Mouse (Mus musculus) hindbrain, embryonic 11.5 days (tissue): ENCODE data around the gene Fat3. TPM values are rescaled to one million over a fixed set of nuclear protein-coding genes. Genes with fewer than 3 reads are reported as not detected.

Experiments
- ATAC-seq: fragments of 200-750 bp; cut with Nextera tagmentation; 2 replicates; pipeline ENCODE4 v1.8.0; 2017; ENCODE audit warnings: mild to moderate bottlenecking, moderate TSS enrichment, moderate library complexity; ENCODE audit not compliant: low FRiP score
- DNase-seq: peaks from one replicate; pipeline ENCODE4 v3.0.0-alpha.2; 2015; ENCODE audit warnings: low spot score
- H3K27ac ChIP-seq: fragments of 300-500 bp; sonication (generic); 2 replicates; pipeline ENCODE4 v1.5.1; 2014; ENCODE audit warnings: mild to moderate bottlenecking, low read depth, low read length
- H3K27me3 ChIP-seq: fragments of 300-500 bp; sonication (generic); 2 replicates; pipeline ENCODE4 v1.6.1; 2014; ENCODE audit warnings: mild to moderate bottlenecking, low read length, moderate library complexity, mixed read lengths; ENCODE audit not compliant: control insufficient read depth, insufficient read depth
- H3K36me3 ChIP-seq: fragments of 300-500 bp; sonication (generic); 2 replicates; pipeline ENCODE4 v1.6.1; 2014; ENCODE audit warnings: mild to moderate bottlenecking, low read length, moderate library complexity, mixed read lengths; ENCODE audit not compliant: control insufficient read depth, insufficient read depth
- H3K4me1 ChIP-seq: fragments of 300-500 bp; sonication (generic); replicated peaks from 2 replicates; pipeline ENCODE4 v1.6.1; 2014; ENCODE audit warnings: low read length, mixed read lengths; ENCODE audit not compliant: control insufficient read depth, insufficient read depth
- H3K4me2 ChIP-seq: fragments of 300-500 bp; sonication (generic); replicated peaks from 2 replicates; pipeline ENCODE4 v1.6.1; 2014; ENCODE audit warnings: mild to moderate bottlenecking, low read depth, low read length
- H3K4me3 ChIP-seq: fragments of 300-500 bp; sonication (generic); 2 replicates; pipeline ENCODE4 v1.5.1; 2014; ENCODE audit warnings: low read depth, low read length
- H3K9ac ChIP-seq: fragments of 300-500 bp; sonication (generic); 2 replicates; pipeline ENCODE4 v1.6.1; 2014; ENCODE audit warnings: low read depth, low read length
- H3K9me3 ChIP-seq: fragments of 300-500 bp; sonication (generic); 2 replicates; pipeline ENCODE4 v1.6.1; 2016; ENCODE audit warnings: low read length; ENCODE audit not compliant: control insufficient read depth
- WGBS: fragments of 180-500 bp; shearing (Covaris S2); extraction: QIAGEN DNeasy Blood & Tissue Kit; methylation state at CpG from one replicate; pipeline ENCODE4 v1.1.7; 2014; 5-methylcytosine and 5-hydroxymethylcytosine counted together
- polyA plus RNA-seq: library from polyadenylated mRNA; unstranded; fragments of >200 nt; fragmentation: Nextera tagmentation; extraction: Ambion mirVana; gene quantifications from 2 replicates; pipeline ENCODE4 v1.2.1, GENCODE M21; 2014

Fat3 gene
- polyA plus RNA-seq, 1 experiment from 2014 or later: 15.5 TPM

- Histone ChIP-seq H3K9ac (no peak overlapping the region), H3K9me3 (no peaks in the 10 kb centered on the region), H3K4me2 (no peak overlapping the region), H3K27me3 (no peaks in the 10 kb centered on the region), H3K36me3 (no peaks in the 10 kb centered on the region), H3K27ac (no peak overlapping the region), H3K4me1 (no peaks in the 10 kb centered on the region), H3K4me3 (no peak overlapping the region)
- no peak for DNase-seq
- ATAC-seq: no peak
- WGBS: 98% methylated on average over 2 of the region's 2 CpGs
These were observed 402.5 kb downstream of the Fat3 start for GRCm38 (mm10) chr9:16098553-16098952.

GRCm38 (mm10) chr9:16093047-16093668 lies 407.9 kb downstream of the Fat3 start:
- no peaks in the 10 kb centered on the region for H3K4me1 ChIP-seq
- no peak overlapping the region for H3K9ac ChIP-seq
- ATAC-seq (no peak), DNase-seq (no peak)
- no peak overlapping the region for H3K4me2 ChIP-seq
- H3K27me3 ChIP-seq: no peaks in the 10 kb centered on the region
- no peak overlapping the region for H3K4me3 ChIP-seq
- no peaks in the 10 kb centered on the region for H3K36me3 ChIP-seq
- 78% methylated on average over 8 of the region's 8 CpGs for WGBS
- H3K27ac ChIP-seq: no peak overlapping the region
- no peaks in the 10 kb centered on the region for H3K9me3 ChIP-seq

DNA sequence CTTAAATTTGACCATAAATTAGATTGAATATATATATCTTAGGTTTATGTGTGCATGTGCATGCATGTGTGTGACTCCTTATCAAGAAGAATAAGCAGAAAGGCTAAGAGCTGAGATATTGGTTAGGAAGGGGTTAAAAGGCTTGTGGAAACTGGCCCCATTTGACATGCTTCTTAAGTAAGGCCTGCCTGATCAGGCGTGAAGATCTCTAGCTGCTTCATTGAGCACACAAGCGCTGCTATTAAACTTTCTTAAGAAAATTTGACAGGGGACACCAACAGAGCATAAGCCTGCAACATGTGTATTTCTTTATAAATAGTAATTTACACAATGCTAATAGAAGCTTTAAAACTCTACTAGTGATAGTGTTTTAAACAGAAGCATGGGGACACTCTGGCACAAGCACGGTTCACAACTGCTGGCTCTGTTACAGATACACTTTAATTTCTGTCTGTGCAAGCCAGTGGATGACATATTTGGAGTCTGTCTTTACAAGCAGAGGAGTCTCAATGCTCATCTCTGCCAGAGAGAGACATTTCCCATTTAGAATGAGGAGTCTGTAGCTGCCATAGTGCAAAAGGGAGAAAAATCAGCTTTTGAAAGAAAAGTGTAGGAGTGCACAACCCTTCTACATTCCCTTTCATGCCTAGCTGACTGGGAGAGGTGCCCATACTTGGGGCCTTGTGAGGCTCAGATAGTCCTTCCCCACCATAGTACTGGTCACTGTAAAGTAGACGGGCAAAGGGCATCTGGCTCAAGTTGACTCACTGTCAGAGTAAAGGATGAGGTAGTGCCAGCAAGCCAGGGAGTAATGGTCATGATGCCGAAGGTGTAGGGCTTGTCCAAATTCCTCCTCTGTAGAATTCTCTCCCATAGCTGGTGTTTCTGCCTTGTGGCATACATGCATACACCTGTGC lies 408.8 kb downstream of the Fat3 start:
- H3K9me3 ChIP-seq: no peaks in the 10 kb centered on the region
- no peak overlapping the region for H3K9ac ChIP-seq
- no peaks in the 10 kb centered on the region for H3K27me3 ChIP-seq
- DNase-seq (peak; percentile 18), ATAC-seq (peak; percentile 47)
- no peak overlapping the region for H3K27ac ChIP-seq
- H3K4me2 ChIP-seq: no peak overlapping the region
- WGBS: 29% methylated on average over 5 of the region's 5 CpGs
- no peak overlapping the region for H3K4me3 ChIP-seq
- no peaks in the 10 kb centered on the region for H3K4me1 ChIP-seq
- H3K36me3 ChIP-seq: no peaks in the 10 kb centered on the region

- Histone ChIP-seq H3K27ac (no peak overlapping the region), H3K27me3 (no peaks in the 10 kb centered on the region), H3K4me3 (no peak overlapping the region), H3K4me1 (no peaks in the 10 kb centered on the region), H3K36me3 (no peaks in the 10 kb centered on the region), H3K9ac (no peak overlapping the region), H3K4me2 (no peak overlapping the region), H3K9me3 (no peaks in the 10 kb centered on the region)
- DNase-seq (peak; percentile 10), ATAC-seq (no peak)
- 33% methylated on average over 2 of the region's 2 CpGs for WGBS
These were observed 421.8 kb downstream of the Fat3 start for GRCm38 (mm10) chr9:16079292-16079691.

DNA sequence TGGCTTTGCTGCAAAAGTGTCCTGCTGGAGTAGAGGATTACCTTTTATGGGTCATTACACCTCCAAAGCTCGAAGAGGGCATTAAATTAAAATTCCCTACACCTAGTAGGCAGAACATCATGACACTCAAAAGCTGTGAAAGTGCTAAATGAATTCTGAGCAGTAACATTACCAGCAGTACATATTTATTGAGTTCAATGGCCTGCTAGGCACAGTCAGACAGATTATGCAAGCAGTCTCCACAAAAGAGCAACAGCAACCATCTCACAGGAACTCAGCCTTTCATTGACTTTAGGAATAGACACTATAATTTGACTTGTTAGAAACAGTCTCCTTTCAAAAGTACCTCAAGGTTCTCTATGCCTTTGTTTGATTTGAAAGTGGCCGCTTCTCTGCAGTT lies 426.4 kb downstream of the Fat3 start:
- Histone ChIP-seq H3K36me3 (no peaks in the 10 kb centered on the region), H3K4me2 (no peak overlapping the region), H3K9me3 (no peaks in the 10 kb centered on the region), H3K4me1 (no peaks in the 10 kb centered on the region), H3K4me3 (no peak overlapping the region), H3K9ac (no peak overlapping the region), H3K27ac (no peak overlapping the region), H3K27me3 (no peaks in the 10 kb centered on the region)
- 39% methylated on average over 2 of the region's 2 CpGs for WGBS
- DNase-seq (no peak), ATAC-seq (no peak)

GRCm38 (mm10) chr9:16074116-16074515 lies 427.0 kb downstream of the Fat3 start:
- Histone ChIP-seq H3K9me3 (no peaks in the 10 kb centered on the region), H3K27ac (no peak overlapping the region), H3K36me3 (no peaks in the 10 kb centered on the region), H3K4me3 (no peak overlapping the region), H3K4me2 (no peak overlapping the region), H3K4me1 (no peaks in the 10 kb centered on the region), H3K9ac (no peak overlapping the region), H3K27me3 (no peaks in the 10 kb centered on the region)
- 70% methylated on average over 6 of the region's 6 CpGs for WGBS
- DNase-seq (no peak), ATAC-seq (no peak)

- Histone ChIP-seq H3K4me2 (no peak overlapping the region), H3K27me3 (no peaks in the 10 kb centered on the region), H3K9me3 (no peaks in the 10 kb centered on the region), H3K4me3 (no peak overlapping the region), H3K36me3 (no peaks in the 10 kb centered on the region), H3K27ac (no peak overlapping the region), H3K9ac (no peak overlapping the region), H3K4me1 (no peaks in the 10 kb centered on the region)
- ATAC-seq: no peak
- DNase-seq: no peak
- 75% methylated on average over 4 of the region's 4 CpGs for WGBS
These were observed 437.6 kb downstream of the Fat3 start for GRCm38 (mm10) chr9:16063447-16063846.

- no peaks in the 10 kb centered on the region for H3K9me3 ChIP-seq
- no peak overlapping the region for H3K4me2 ChIP-seq
- H3K9ac ChIP-seq: no peak overlapping the region
- DNase-seq: no peak
- no peaks in the 10 kb centered on the region for H3K4me1 ChIP-seq
- H3K27ac ChIP-seq: no peak overlapping the region
- H3K27me3 ChIP-seq: no peaks in the 10 kb centered on the region
- no peaks in the 10 kb centered on the region for H3K36me3 ChIP-seq
- no peak overlapping the region for H3K4me3 ChIP-seq
- ATAC-seq: no peak
These were observed 438.6 kb downstream of the Fat3 start for GRCm38 (mm10) chr9:16062472-16062871.

DNA sequence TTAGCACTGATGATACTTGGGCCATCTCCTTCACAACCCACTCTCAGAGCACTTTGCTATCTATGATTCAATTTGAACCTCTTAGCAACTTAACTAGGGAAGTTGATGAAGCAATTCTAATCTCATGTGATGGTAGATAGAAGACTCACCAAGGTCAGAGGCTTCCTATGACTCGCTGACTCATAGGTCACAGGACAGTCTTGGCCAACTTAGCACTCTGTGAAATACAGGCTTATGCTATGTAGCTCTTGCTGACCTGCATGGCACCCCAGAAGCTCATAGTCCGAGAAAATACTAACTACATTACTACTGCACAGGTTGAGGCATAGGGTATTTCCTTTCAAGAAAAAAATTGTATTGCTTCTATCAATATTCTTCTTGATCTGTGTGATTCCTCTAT lies 454.4 kb downstream of the Fat3 start:
- no peak overlapping the region for H3K9ac ChIP-seq
- no peak for DNase-seq
- H3K4me3 ChIP-seq: no peak overlapping the region
- no peaks in the 10 kb centered on the region for H3K27me3 ChIP-seq
- no peaks in the 10 kb centered on the region for H3K36me3 ChIP-seq
- no peak overlapping the region for H3K4me2 ChIP-seq
- WGBS: 96% methylated on average over 2 of the region's 2 CpGs
- H3K9me3 ChIP-seq: no peaks in the 10 kb centered on the region
- H3K27ac ChIP-seq: no peak overlapping the region
- ATAC-seq: no peak
- no peaks in the 10 kb centered on the region for H3K4me1 ChIP-seq
